Mouse (Mus musculus): Measurements from ENCODE around the gene Hist1h3c. TPM values are rescaled to one million over a fixed set of nuclear protein-coding genes. Genes with fewer than 3 reads are reported as not detected.
A peak's percentile ranks its signal among the peaks of the same experiment; 100 is the strongest.
"Not testable (repeated sequence)": the region's sequence is repeated elsewhere in the genome, so short reads cannot be mapped to it uniquely, and the experiment has no call there.

Hist1h3c gene
- 15.5 and 18.1 TPM in 2 replicates for polyA plus RNA-seq (2014; fragmentation: Nextera tagmentation; extraction: Ambion mirVana)

GRCm38 (mm10) chr13:23745381-23746161 lies at the start of gene Hist1h3c:
TSS of gene Hist1h3c (minus strand) at chr13:23745602.
- H3K4me2 ChIP-seq (ENCODE audit: low read depth, low read length) = peak within 1 kb of the TSS; percentile 49
- peak within 1 kb of the TSS; percentile 74 for H3K9ac ChIP-seq (replicated peaks; ENCODE audit: low read length)
- WGBS = under 1% methylated on average over 23 of the region's 28 CpGs
- H3K4me1 ChIP-seq (ENCODE audit: control insufficient read depth, insufficient read depth, low read length) = no peaks in the 10 kb centered on the region
- ATAC-seq (replicated peaks; ENCODE audit: insufficient number of reproducible peaks, low FRiP score, low TSS enrichment, low read depth) = peak; percentile 50; the same call in 1 of the 2 replicates
- DNase-seq (ENCODE audit: low spot score) = peak; percentile 94
- H3K36me3 ChIP-seq (replicated peaks; ENCODE audit: control insufficient read depth, insufficient read depth, low read depth, low read length) = no peaks in the 10 kb centered on the region
- H3K9me3 ChIP-seq (replicated peaks; ENCODE audit: control insufficient read depth, low read length) = no peaks in the 10 kb centered on the region
- H3K4me3 ChIP-seq (ENCODE audit: low read depth, low read length) = peak within 1 kb of the TSS; percentile 39
- H3K27ac ChIP-seq (replicated peaks; ENCODE audit: low read depth, low read length) = peak within 1 kb of the TSS; percentile 99
- no peaks in the 10 kb centered on the region for H3K27me3 ChIP-seq (ENCODE audit: control insufficient read depth, insufficient read depth, low read length)

GRCm38 (mm10) chr13:23792520-23792919 lies 47.1 kb upstream of the Hist1h3c start:
- H3K9ac ChIP-seq (replicated peaks; ENCODE audit: low read length) = no peak overlapping the region
- no peaks in the 10 kb centered on the region for H3K9me3 ChIP-seq (replicated peaks; ENCODE audit: control insufficient read depth, low read length)
- peak; percentile 84 for DNase-seq (ENCODE audit: low spot score)
- WGBS = 39% methylated on average over 2 of the region's 2 CpGs
- no peaks in the 10 kb centered on the region for H3K27me3 ChIP-seq (ENCODE audit: control insufficient read depth, insufficient read depth, low read length)
- H3K4me3 ChIP-seq (ENCODE audit: low read depth, low read length) = no peak overlapping the region
- no peaks in the 10 kb centered on the region for H3K4me1 ChIP-seq (ENCODE audit: control insufficient read depth, insufficient read depth, low read length)
- no peak overlapping the region for H3K4me2 ChIP-seq (ENCODE audit: low read depth, low read length)
- H3K27ac ChIP-seq (replicated peaks; ENCODE audit: low read depth, low read length) = no peak overlapping the region
- no peaks in the 10 kb centered on the region for H3K36me3 ChIP-seq (replicated peaks; ENCODE audit: control insufficient read depth, insufficient read depth, low read depth, low read length)
- no peak for ATAC-seq (replicated peaks; ENCODE audit: insufficient number of reproducible peaks, low FRiP score, low TSS enrichment, low read depth)

GRCm38 (mm10) chr13:23779025-23779424 lies 33.6 kb upstream of the Hist1h3c start:
- WGBS = 87% methylated on average over 4 of the region's 4 CpGs
- no peak for ATAC-seq (replicated peaks; ENCODE audit: insufficient number of reproducible peaks, low FRiP score, low TSS enrichment, low read depth)

GRCm38 (mm10) chr13:23778339-23778738 lies 32.9 kb upstream of the Hist1h3c start:
- no peak overlapping the region for H3K9ac ChIP-seq (replicated peaks; ENCODE audit: low read length)
- H3K9me3 ChIP-seq (replicated peaks; ENCODE audit: control insufficient read depth, low read length) = no peaks in the 10 kb centered on the region
- no peaks in the 10 kb centered on the region for H3K36me3 ChIP-seq (replicated peaks; ENCODE audit: control insufficient read depth, insufficient read depth, low read depth, low read length)
- H3K27ac ChIP-seq (replicated peaks; ENCODE audit: low read depth, low read length) = no peak overlapping the region
- DNase-seq (ENCODE audit: low spot score) (no peak), ATAC-seq (replicated peaks; ENCODE audit: insufficient number of reproducible peaks, low FRiP score, low TSS enrichment, low read depth) (no peak)
- WGBS = 93% methylated on average over 7 of the region's 7 CpGs
- no peak overlapping the region for H3K4me2 ChIP-seq (ENCODE audit: low read depth, low read length)
- no peaks in the 10 kb centered on the region for H3K27me3 ChIP-seq (ENCODE audit: control insufficient read depth, insufficient read depth, low read length)
- no peaks in the 10 kb centered on the region for H3K4me1 ChIP-seq (ENCODE audit: control insufficient read depth, insufficient read depth, low read length)
- H3K4me3 ChIP-seq (ENCODE audit: low read depth, low read length) = no peak overlapping the region

More at GRCm38 (mm10) chr13:23779025-23779424, 33.6 kb upstream of the Hist1h3c start:
- DNase-seq (ENCODE audit: low spot score) = no peak
- H3K27ac ChIP-seq (replicated peaks; ENCODE audit: low read depth, low read length) = no peak overlapping the region
- no peak overlapping the region for H3K4me2 ChIP-seq (ENCODE audit: low read depth, low read length)
- H3K4me3 ChIP-seq (ENCODE audit: low read depth, low read length) = no peak overlapping the region
- H3K9me3 ChIP-seq (replicated peaks; ENCODE audit: control insufficient read depth, low read length) = no peaks in the 10 kb centered on the region
- no peaks in the 10 kb centered on the region for H3K27me3 ChIP-seq (ENCODE audit: control insufficient read depth, insufficient read depth, low read length)
- no peaks in the 10 kb centered on the region for H3K4me1 ChIP-seq (ENCODE audit: control insufficient read depth, insufficient read depth, low read length)
- no peaks in the 10 kb centered on the region for H3K36me3 ChIP-seq (replicated peaks; ENCODE audit: control insufficient read depth, insufficient read depth, low read depth, low read length)
- H3K9ac ChIP-seq (replicated peaks; ENCODE audit: low read length) = no peak overlapping the region

GRCm38 (mm10) chr13:23772561-23773313 lies 27.3 kb upstream of the Hist1h3c start:
- H3K4me3 ChIP-seq (ENCODE audit: low read depth, low read length) = no peak overlapping the region
- 0 out of 2 replicates have a peak overlapping the region, but pooled peaks have one; percentile 2 for H3K4me2 ChIP-seq (ENCODE audit: low read depth, low read length)
- H3K9ac ChIP-seq (replicated peaks; ENCODE audit: low read length) = no peak overlapping the region
- DNase-seq (ENCODE audit: low spot score) (peak; percentile 80), ATAC-seq (replicated peaks; ENCODE audit: insufficient number of reproducible peaks, low FRiP score, low TSS enrichment, low read depth) (peak; percentile 81)
- H3K36me3 ChIP-seq (replicated peaks; ENCODE audit: control insufficient read depth, insufficient read depth, low read depth, low read length) = no peaks in the 10 kb centered on the region
- no peaks in the 10 kb centered on the region for H3K9me3 ChIP-seq (replicated peaks; ENCODE audit: control insufficient read depth, low read length)
- WGBS = 19% methylated on average over 21 of the region's 21 CpGs
- no peaks in the 10 kb centered on the region for H3K27me3 ChIP-seq (ENCODE audit: control insufficient read depth, insufficient read depth, low read length)
- H3K27ac ChIP-seq (replicated peaks; ENCODE audit: low read depth, low read length) = no peak overlapping the region
- no peaks in the 10 kb centered on the region for H3K4me1 ChIP-seq (ENCODE audit: control insufficient read depth, insufficient read depth, low read length)

- DNase-seq (ENCODE audit: low spot score); H3K27ac ChIP-seq (replicated peaks; ENCODE audit: low read depth, low read length); H3K4me3 ChIP-seq (ENCODE audit: low read depth, low read length); H3K9me3 ChIP-seq (replicated peaks; ENCODE audit: control insufficient read depth, low read length); H3K36me3 ChIP-seq (replicated peaks; ENCODE audit: control insufficient read depth, insufficient read depth, low read depth, low read length); H3K4me1 ChIP-seq (ENCODE audit: control insufficient read depth, insufficient read depth, low read length); ATAC-seq (replicated peaks; ENCODE audit: insufficient number of reproducible peaks, low FRiP score, low TSS enrichment, low read depth); H3K9ac ChIP-seq (replicated peaks; ENCODE audit: low read length); H3K4me2 ChIP-seq (ENCODE audit: low read depth, low read length); H3K27me3 ChIP-seq (ENCODE audit: control insufficient read depth, insufficient read depth, low read length): not testable (repeated sequence)
- 82% methylated on average over 2 of the region's 2 CpGs for WGBS
Measured at GRCm38 (mm10) chr13:23769613-23770012, 24.2 kb upstream of the Hist1h3c start, which contains the start of gene Trim38. TSS of gene Trim38 (plus strand) at chr13:23769913.

GRCm38 (mm10) chr13:23768834-23769397 lies 23.5 kb upstream of the Hist1h3c start:
- no peaks in the 10 kb centered on the region for H3K4me1 ChIP-seq (ENCODE audit: control insufficient read depth, insufficient read depth, low read length)
- H3K4me2 ChIP-seq (ENCODE audit: low read depth, low read length) = no peak overlapping the region
- no peak overlapping the region for H3K4me3 ChIP-seq (ENCODE audit: low read depth, low read length)
- H3K9ac ChIP-seq (replicated peaks; ENCODE audit: low read length) = no peak overlapping the region
- DNase-seq (ENCODE audit: low spot score) (no peak), ATAC-seq (replicated peaks; ENCODE audit: insufficient number of reproducible peaks, low FRiP score, low TSS enrichment, low read depth) (no peak)
- no peaks in the 10 kb centered on the region for H3K36me3 ChIP-seq (replicated peaks; ENCODE audit: control insufficient read depth, insufficient read depth, low read depth, low read length)
- H3K27me3 ChIP-seq (ENCODE audit: control insufficient read depth, insufficient read depth, low read length) = no peaks in the 10 kb centered on the region
- WGBS = 51% methylated on average over 5 of the region's 5 CpGs
- H3K9me3 ChIP-seq (replicated peaks; ENCODE audit: control insufficient read depth, low read length) = no peaks in the 10 kb centered on the region
- no peak overlapping the region for H3K27ac ChIP-seq (replicated peaks; ENCODE audit: low read depth, low read length)
